Mouse (Mus musculus) heart, postnatal 4 days (tissue): ENCODE results near the gene Ccnyl1. TPM values are rescaled to one million over a fixed set of nuclear protein-coding genes. Genes with fewer than 3 reads are reported as not detected.
A peak's percentile ranks its signal among the peaks of the same experiment; 100 is the strongest.

Source experiments
- DNase-seq: peaks from one replicate; pipeline ENCODE4 v3.0.0; 2021
- total RNA-seq, 2 experiments: library from RNA; stranded (reverse); gene quantifications; 2 replicates each; pipeline ENCODE4 v1.2.3; 2021

Ccnyl1 gene
- total RNA-seq, 2 experiments from 2014 or later, result 31.0 to 33.2 TPM

- peak; percentile 73 for DNase-seq
Observed at GRCm38 (mm10) chr1:64705230-64705629, 15.0 kb downstream of the Ccnyl1 start.

GRCm38 (mm10) chr1:64706610-64707009 is 16.4 kb downstream of the Ccnyl1 start:
- no peak for DNase-seq

DNA sequence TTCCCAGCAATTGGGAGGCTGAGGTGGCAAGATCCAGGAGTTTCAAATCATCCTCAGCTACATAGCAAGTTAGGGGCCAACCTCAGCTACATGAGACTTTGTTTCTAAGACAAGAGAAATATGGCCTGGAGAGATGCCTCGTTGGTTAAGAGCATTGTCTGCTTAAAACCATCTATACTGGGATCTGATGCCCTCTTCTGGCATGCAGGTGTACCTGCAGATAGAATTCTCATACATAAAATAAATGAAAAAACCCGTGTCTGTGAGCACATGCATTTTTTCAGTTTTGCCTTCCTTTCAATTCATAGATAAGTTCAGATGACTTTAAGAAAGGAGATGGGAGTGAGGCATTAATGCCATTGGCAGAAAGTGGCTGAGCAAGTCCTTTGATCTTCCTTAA is 19.6 kb downstream of the Ccnyl1 start:
- no peak for DNase-seq

- DNase-seq, result no peak
Observed at GRCm38 (mm10) chr1:64712006-64712760, 21.9 kb downstream of the Ccnyl1 start.

- DNase-seq, result no peak
Observed at GRCm38 (mm10) chr1:64715458-64715857, 25.2 kb downstream of the Ccnyl1 start.

DNA sequence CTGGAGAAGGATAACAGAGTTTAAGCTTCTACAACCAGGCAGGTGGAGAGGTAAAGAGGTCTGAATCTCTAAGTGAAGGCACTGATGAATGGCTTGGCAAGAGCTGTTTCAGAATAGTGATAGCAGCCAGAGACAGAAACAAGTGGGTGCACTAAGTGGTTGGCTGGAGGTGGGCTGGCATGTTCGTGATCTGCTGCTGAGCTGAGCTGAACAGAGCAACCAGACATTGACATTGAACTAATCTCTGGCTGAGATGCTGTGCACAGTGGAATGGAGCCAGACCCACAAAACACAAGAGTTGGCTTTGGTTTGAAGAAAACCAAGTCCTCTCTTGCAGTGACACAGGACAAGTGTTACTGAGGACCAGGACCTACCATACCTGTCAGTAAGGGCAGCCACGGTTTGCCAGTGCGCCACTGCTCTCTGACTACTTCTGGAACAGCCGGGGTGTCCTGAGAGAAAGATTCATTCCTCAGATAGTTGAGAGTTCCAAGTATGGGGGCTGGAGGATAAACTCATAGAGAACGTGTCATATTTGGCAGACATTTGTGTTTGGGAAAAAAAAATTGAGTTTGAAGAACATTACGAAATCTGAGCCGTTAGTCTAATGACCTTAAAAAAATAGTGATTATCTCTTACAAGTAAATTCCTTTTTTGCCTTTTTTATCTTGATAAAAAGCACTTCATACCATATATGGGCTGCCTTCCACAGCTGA is 26.5 kb downstream of the Ccnyl1 start:
- DNase-seq, result no peak

DNA sequence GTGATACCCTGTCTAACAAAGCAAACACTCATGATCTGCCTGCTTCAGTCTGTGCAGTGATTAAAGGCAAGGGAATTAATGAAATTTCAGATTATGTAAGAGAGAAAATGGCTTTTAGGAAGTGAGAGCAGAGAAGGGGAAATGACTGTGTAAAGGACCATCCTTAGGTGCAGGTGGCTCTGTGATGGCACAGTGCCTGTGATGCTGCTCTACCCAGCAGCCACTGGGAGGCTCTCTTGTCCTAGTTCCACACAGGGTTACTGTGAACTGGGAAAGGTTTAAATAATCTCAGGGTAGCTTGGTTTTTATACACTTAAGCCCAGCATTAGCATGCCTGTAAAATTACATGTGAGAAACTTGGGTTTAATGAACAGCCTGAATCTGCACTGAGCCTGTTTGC is 27.2 kb downstream of the Ccnyl1 start:
- DNase-seq, result peak; percentile 69

DNA sequence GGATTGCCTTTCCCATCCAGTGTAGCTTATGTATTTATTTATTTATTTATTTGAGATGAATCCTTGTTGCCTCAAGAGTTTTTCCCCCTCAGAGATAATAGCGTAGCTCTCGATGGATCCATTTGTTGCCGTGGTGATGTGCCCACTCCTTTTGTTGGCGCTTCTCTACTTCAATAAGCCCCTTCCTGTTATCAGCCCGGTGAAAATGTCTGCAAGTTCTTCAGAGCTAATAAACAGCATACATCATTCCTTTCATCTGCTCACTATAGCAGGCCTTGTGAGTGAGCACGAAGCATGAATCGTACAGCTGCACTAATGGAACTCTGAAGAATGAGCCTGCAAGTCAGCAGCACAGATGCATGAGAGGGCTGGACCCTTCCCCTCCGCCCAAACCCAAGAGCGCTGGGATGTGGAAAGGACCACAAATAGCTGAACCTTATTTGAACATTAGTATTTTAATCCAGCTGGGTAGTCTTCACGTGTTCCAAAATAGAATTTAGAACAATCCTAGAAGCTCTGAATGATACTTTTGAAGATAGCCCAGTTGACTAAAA is 30.9 kb downstream of the Ccnyl1 start:
- no peak for DNase-seq

DNA sequence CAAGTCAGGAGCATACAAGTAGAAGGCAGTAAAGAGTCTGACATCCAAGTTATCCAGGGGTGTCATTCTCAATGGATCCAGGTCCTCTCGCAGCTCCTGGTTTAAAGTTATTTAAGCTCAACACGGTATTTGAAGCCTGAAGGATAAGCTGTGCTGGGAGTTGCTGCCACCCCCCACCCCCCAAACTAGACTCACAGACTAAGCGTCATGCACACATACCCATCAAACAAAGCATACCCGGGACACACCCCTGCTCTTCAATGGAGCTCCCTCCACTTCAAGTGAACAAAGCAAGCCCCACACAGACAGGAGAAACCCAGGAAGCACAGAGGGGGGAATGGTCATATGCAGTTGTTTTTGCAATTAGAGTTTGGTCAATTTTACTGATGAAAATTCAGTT is 39.8 kb downstream of the Ccnyl1 start:
- DNase-seq, result no peak

DNA sequence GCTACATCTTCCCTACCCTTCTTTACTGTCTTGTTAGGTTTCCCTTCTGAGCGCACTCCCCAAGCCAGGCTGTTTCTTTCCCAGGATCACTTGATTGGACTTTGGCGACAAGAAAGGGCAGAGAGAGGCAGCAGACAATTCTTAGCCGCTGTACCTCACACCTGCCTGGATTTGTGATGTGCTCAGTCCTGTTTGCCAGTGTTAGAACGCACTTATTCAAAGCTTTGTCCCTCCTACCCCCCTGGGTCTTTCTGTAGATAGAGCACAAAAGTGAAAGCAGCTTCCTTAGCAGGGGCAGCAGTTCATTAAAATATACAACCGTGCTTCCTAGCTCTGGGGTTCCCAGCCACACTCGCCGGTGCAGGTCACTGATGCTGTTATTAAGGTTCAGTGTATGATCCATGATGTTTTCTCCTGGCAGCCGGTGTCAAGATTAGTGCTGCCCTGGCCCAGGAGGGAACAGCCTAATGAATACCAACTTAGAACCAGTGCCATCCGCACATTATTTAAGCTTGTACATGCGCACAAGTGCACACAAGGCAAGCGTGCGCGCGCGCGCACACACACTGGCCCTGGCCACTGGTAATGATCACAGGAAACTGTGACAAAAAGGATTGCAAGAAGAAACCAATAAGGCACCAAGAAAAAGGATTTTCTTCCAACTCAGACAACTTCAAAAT is 41.2 kb downstream of the Ccnyl1 start:
- no peak for DNase-seq

DNA sequence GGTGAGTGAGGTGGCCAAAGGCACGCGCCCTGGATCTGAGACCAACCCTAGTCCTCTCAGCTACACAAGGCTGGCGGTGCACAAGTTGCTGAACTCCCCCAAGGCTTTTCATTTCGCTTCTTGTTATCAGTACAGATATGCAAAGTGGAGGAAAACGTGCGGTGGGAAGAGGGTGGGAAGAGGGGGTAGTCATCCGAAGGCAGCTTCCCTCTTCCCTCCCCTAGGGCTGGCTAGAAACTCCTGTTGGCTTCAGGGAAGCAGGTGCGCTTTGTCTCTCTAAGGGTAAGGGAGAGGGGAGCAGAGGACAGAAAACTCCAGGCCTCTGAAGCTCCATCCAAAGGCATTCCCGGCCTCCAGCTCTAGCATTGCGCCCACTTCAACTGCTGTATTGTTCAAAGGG is 41.9 kb downstream of the Ccnyl1 start:
- DNase-seq, result no peak

- DNase-seq, result no peak
Observed at GRCm38 (mm10) chr1:64732637-64733200, 42.5 kb downstream of the Ccnyl1 start.

- DNase-seq, result no peak
Observed at GRCm38 (mm10) chr1:64733453-64734245, 43.4 kb downstream of the Ccnyl1 start.

- DNase-seq, result peak; percentile 59
Observed at GRCm38 (mm10) chr1:64734771-64735750, 44.8 kb downstream of the Ccnyl1 start.

DNA sequence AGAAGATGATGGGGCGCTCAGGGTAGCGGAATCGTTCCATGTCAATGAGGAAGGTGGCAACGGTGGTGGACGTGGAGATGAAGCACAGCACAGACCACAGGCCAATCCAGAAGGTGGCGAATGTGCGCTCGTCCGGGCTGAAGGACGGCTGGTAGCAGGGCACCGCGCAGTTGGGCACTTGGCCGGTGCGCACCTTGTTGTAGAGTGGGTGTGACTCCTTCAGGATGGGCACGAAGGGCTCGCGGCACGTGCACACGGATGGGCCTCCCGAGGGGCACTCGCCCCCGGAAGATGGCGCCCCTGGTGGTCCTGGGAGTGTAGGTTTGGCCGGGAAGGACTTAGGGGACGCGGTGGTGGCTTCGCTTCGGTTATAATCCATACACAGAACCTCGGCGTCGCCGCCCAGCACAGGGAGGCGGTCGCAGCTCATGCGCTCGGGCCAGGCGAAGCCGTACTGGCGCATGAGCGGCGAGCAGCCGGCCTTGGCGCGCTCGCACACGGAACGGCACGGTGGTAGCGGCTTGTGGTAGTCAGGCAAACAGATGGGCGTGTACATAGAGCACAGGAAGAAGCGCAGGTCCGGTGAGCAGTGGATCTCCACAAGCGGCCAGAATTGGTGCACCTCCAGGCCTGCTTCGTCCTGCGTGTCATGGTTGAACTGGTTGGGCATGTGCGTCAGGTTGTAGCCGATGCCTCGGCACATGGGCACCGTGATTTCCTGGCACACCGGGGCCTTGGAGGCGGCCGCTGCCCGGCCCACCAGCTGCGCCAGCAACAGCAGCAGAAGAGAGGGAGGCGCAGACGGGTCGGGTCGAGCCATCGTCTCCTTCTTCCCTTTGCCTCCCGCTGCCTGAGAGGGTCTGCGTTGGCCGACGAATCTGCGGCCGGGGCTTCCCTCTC is 45.8 kb downstream of the Ccnyl1 start:
- peak; percentile 63 for DNase-seq

GRCm38 (mm10) chr1:64736681-64737501 is 46.6 kb downstream of the Ccnyl1 start:
- DNase-seq, result no peak

GRCm38 (mm10) chr1:64737502-64738179 is 47.4 kb downstream of the Ccnyl1 start, which contains the start of gene Fzd5:
Fzd5 (minus strand) TSS chr1:64737751.
- peak; percentile 95 for DNase-seq

GRCm38 (mm10) chr1:64738180-64738555 is 47.9 kb downstream of the Ccnyl1 start:
- peak; percentile 30 for DNase-seq
